In the genomic region with DNA sequence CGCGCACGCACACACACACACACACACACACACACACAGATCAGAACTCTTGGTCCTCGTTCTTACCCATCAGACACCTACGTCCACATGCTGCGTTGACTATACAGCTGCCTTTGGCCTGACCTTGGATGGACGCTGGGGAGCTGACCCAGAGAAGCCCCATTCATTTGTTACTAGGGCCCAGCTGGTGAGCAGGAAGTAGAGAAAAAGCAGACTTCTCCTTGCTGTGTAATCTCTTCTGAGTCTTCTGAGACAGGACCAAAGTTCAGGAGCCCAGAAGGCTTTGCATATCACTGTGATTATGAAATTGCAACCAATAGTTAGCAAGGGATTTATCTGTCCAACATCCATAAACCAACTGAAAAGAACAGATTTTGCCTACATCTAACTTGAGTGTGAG, we compare ENCODE assay signal across 29 mouse cellular contexts.
A peak's percentile ranks its signal among the peaks of the same experiment; 100 is the strongest.
DNase-seq lines count a peak whose midpoint lies in the region; ATAC-seq and TF ChIP-seq lines count a peak whose summit lies in the region.
"Had no signal": no experiment of that assay in that cellular context is flagged by ENCODE, and none has a peak within 500 bp of the region (broad histone marks: within the 10 kb centered on the region; RNA-seq: fewer than 3 reads in every experiment).

No protein-coding gene starts in this region.

- DNase-seq in kidney, postnatal 0 days (ENCODE audit: low spot score): peak; percentile 44
- no peak for DNase-seq in kidney, adult 11 months
- DNase-seq in large intestine, adult 2 months (ENCODE audit: low read depth, low spot score): peak; percentile 46
- DNase-seq in embryo, embryonic 11 days: no peak
- no peak for DNase-seq in frontal cortex, postnatal 14 days (ENCODE audit: low spot score in 2 of 2)
- DNase-seq in urinary bladder, postnatal 25 days (ENCODE audit: low spot score): no peak
- DNase-seq: adrenal gland, adult 8-10 months; B cell, adult 2 months; cerebellum, adult 2 months; cerebellum, postnatal 14 days; gastrocnemius, adult 2 months; gastrocnemius, postnatal 36 days; heart, adult 18-20 months; left cerebral cortex, postnatal 4 days; liver, embryonic 13.5 days; lung, adult 18-20 months; lung, postnatal 4 days; right cerebral cortex, adult 18-20 months; right cerebral cortex, postnatal 4 days; thymus, postnatal 14 days had no signal

- H3K4me3 ChIP-seq in kidney, postnatal 0 days (replicated peaks; ENCODE audit: low read depth, low read length): no peak overlapping the region
- H3K4me3 ChIP-seq in intestine, embryonic 16.5 days (ENCODE audit: low read length): peak overlapping the region; percentile 17
- H3K4me3 ChIP-seq: forebrain, embryonic 15.5 days; gastrocnemius, adult 2 months; heart, embryonic 12.5 days; liver, embryonic 13.5 days; megakaryocyte, embryonic 14.5 days; midbrain, embryonic 12.5 days; myocyte; neural tube, embryonic 12.5 days had no signal

- no peak overlapping the region for H3K4me2 ChIP-seq in kidney, postnatal 0 days (ENCODE audit: low read length)
- peak overlapping the region; percentile 34 for H3K4me2 ChIP-seq in intestine, embryonic 16.5 days (ENCODE audit: low read depth, low read length)
- H3K4me2 ChIP-seq: forebrain, embryonic 15.5 days; heart, embryonic 12.5 days; hindbrain, embryonic 14.5 days; liver, embryonic 13.5 days; midbrain, embryonic 12.5 days; neural tube, embryonic 12.5 days had no signal

- ATAC-seq in kidney, postnatal 0 days (replicated peaks; ENCODE audit: low FRiP score, low read depth): no peak
- peak; percentile 90 for ATAC-seq in intestine, embryonic 16.5 days
- ATAC-seq: forebrain, embryonic 15.5 days; lung, postnatal 0 days had no signal

- no peaks in the 10 kb centered on the region for H3K4me1 ChIP-seq in kidney, postnatal 0 days (replicated peaks; ENCODE audit: insufficient read depth, low read length)
- peaks cover 13% of the 10 kb centered on the region for H3K4me1 ChIP-seq in intestine, embryonic 16.5 days (ENCODE audit: control insufficient read depth, insufficient read depth, low read length)
- H3K4me1 ChIP-seq: forebrain, embryonic 15.5 days; heart, embryonic 12.5 days; liver, embryonic 13.5 days; megakaryocyte, embryonic 14.5 days; midbrain, embryonic 12.5 days; neural tube, embryonic 12.5 days had no signal

- H3K9ac ChIP-seq in kidney, postnatal 0 days (ENCODE audit: low read depth, low read length): no peak overlapping the region
- H3K9ac ChIP-seq in intestine, embryonic 16.5 days (ENCODE audit: low read depth, low read length): peak overlapping the region; percentile 41
- H3K9ac ChIP-seq: forebrain, embryonic 15.5 days; heart, embryonic 12.5 days; hindbrain, embryonic 14.5 days; liver, embryonic 13.5 days; midbrain, embryonic 12.5 days; neural tube, embryonic 12.5 days had no signal

- no peaks in the 10 kb centered on the region for H3K9me3 ChIP-seq in kidney, postnatal 0 days (replicated peaks; ENCODE audit: low read length)
- no peaks in the 10 kb centered on the region for H3K9me3 ChIP-seq in intestine, embryonic 16.5 days (ENCODE audit: control insufficient read depth, low read length)
- H3K9me3 ChIP-seq: forebrain, embryonic 15.5 days; heart, embryonic 12.5 days; liver, embryonic 13.5 days; megakaryocyte, embryonic 14.5 days; midbrain, embryonic 12.5 days; neural tube, embryonic 12.5 days had no signal

- no peak for TF ChIP-seq CTCF in kidney, postnatal 0 days (IDR thresholded peaks at IDR 0.05; ENCODE audit: low read depth)

- WGBS in kidney, postnatal 0 days: 62% methylated on average over 7 of the region's 7 CpGs
- WGBS in intestine, embryonic 16.5 days: 52% methylated on average over 7 of the region's 7 CpGs
- WGBS in large intestine, adult 2 months: 39% methylated on average over 7 of the region's 7 CpGs

- no peak overlapping the region for H3K27ac ChIP-seq in kidney, postnatal 0 days
- H3K27ac ChIP-seq in intestine, embryonic 16.5 days (ENCODE audit: low read length): peak overlapping the region; percentile 95
- H3K27ac ChIP-seq: forebrain, embryonic 15.5 days; gastrocnemius, adult 2 months; hindbrain, embryonic 14.5 days; liver, embryonic 13.5 days; midbrain, embryonic 12.5 days; neural tube, embryonic 12.5 days had no signal

- H3K36me3 ChIP-seq in kidney, postnatal 0 days (ENCODE audit: insufficient read depth, low read length): no peaks in the 10 kb centered on the region
- no peaks in the 10 kb centered on the region for H3K36me3 ChIP-seq in intestine, embryonic 16.5 days (ENCODE audit: control insufficient read depth, insufficient read depth, low read length)
- H3K36me3 ChIP-seq: forebrain, embryonic 15.5 days; heart, embryonic 12.5 days; liver, embryonic 13.5 days; midbrain, embryonic 12.5 days; neural tube, embryonic 12.5 days had no signal

- no peaks in the 10 kb centered on the region for H3K27me3 ChIP-seq in kidney, postnatal 0 days (ENCODE audit: insufficient read depth, low read length)
- H3K27me3 ChIP-seq in intestine, embryonic 16.5 days (replicated peaks; ENCODE audit: control insufficient read depth, insufficient read depth, low read length): no peaks in the 10 kb centered on the region
- H3K27me3 ChIP-seq: forebrain, embryonic 15.5 days; heart, embryonic 12.5 days; liver, embryonic 13.5 days; midbrain, embryonic 12.5 days; neural tube, embryonic 12.5 days had no signal

Comparison
In these comparisons a context has a peak if more than half of its experiments do, and no peak if none do; other contexts are left out.
1. DNase-seq: peak in kidney, postnatal 0 days (single experiment) and large intestine, adult 2 months (single experiment); none in kidney, adult 11 months (single experiment), embryo, embryonic 11 days (single experiment), frontal cortex, postnatal 14 days (0 of 2) and urinary bladder, postnatal 25 days (single experiment).